Mouse (Mus musculus): ENCODE data around the gene Hps1. TPM values are rescaled to one million over a fixed set of nuclear protein-coding genes. Genes with fewer than 3 reads are reported as not detected.

Gene Hps1
- polyA plus RNA-seq, 1 experiment: 24.3 TPM

DNA sequence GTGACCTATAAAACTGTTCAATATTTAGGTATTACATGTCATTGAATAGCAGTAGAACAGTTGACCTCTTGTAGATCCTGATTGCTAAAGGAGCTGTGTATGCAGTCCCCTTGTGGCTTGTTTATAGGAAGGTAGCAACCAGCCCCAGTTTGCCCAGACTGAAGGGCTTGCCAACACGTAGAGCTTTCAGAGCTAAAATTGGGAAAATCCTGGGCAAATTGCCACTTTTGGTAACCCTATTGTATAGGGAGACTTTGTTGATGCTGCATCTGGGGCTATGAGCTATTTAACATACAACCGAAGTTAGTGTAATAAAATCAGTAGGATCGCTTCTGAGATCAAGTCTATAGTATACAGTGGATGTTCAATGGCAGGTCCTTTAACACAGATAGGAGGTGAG is 61.7 kb downstream of the Hps1 start:
- DNase-seq (ENCODE audit: low spot score): no peak

DNA sequence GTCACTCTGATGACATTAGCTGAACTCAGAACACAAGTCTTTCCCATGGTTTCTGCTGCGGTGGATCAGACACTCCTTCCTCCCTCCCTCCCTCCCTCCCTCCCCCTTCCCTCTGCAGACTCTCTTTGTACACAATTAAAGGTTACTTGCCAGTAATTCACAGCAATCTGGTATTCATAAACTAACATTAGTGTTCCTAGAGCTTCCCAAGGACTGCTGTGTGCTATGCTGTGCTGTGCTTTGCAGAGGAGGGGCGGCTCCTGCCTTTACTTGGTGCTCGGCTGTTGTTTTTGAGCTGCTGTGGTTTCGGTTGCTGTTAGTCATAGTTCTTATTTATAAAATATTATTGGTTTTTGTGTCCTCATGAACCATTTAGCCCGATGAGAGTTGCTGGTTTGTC is 62.1 kb downstream of the Hps1 start:
- DNase-seq (ENCODE audit: low spot score): no peak

DNA sequence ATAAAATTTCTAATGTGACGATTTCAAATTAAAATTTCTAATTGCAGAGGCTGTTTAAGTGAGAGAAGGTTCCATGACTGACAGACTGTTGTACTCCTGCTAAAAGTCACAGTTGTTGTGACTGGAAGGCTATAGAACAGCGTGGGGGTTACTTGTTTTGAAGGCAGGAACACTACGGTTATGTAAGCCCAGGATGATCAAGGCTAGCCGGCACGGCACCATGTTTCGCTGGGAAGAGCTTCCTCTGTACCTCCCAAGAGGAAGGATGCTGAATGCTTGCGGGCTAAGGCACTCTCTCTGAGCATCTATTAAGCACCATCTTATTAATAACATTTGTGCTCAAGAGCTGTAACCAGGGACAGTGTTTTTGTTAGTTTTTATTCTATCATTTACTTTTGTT is 63.3 kb downstream of the Hps1 start:
- no peak for DNase-seq (ENCODE audit: low spot score)

DNA sequence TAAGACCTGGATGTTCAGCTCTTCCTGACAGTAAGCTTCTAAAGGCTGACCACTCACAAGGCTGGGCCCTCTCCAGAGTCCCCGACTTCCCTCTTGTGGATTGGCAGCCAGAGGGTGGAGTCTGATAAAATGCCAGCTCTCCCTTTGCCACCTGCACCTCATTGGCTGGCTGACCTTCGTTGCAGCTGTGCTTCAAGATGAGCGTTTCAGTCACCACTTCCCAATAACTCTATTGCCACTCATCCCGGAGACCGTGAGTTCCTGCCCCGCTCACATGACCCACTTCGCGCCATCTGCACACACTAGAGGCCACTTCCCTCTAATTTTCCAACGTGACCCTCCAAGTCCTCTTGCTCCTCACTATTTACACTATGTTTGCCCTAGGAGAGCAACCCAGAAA is 66.0 kb downstream of the Hps1 start:
- DNase-seq (ENCODE audit: low spot score): no peak

Other genes starting within 250 kb of the Hps1 start
- gene Loxl4, start 167.2 kb downstream of the Hps1 start, polyA plus RNA-seq (2012; rRNA removed): 8.7 and 9.1 TPM in 2 replicates
- gene Pyroxd2, start 27.2 kb downstream of the Hps1 start, polyA plus RNA-seq (2012; rRNA removed): 7.2 and 9.0 TPM in 2 replicates